Mouse (Mus musculus) brain, adult 2 months (tissue): Measurements from ENCODE around the gene Kidins220.

Experiments
- DNase-seq: peaks from one replicate; pipeline ENCODE4 v3.0.0; 2011; ENCODE audit warnings: low read depth, low spot score

Gene Kidins220

GRCm38 (mm10) chr12:25024862-25025545 lies 50.3 kb downstream of the Kidins220 start:
- no peak for DNase-seq

GRCm38 (mm10) chr12:25026308-25026707 lies 51.6 kb downstream of the Kidins220 start:
- no peak for DNase-seq

- peak; percentile 78 for DNase-seq
These were observed 52.7 kb downstream of the Kidins220 start for GRCm38 (mm10) chr12:25027416-25027815.

DNA sequence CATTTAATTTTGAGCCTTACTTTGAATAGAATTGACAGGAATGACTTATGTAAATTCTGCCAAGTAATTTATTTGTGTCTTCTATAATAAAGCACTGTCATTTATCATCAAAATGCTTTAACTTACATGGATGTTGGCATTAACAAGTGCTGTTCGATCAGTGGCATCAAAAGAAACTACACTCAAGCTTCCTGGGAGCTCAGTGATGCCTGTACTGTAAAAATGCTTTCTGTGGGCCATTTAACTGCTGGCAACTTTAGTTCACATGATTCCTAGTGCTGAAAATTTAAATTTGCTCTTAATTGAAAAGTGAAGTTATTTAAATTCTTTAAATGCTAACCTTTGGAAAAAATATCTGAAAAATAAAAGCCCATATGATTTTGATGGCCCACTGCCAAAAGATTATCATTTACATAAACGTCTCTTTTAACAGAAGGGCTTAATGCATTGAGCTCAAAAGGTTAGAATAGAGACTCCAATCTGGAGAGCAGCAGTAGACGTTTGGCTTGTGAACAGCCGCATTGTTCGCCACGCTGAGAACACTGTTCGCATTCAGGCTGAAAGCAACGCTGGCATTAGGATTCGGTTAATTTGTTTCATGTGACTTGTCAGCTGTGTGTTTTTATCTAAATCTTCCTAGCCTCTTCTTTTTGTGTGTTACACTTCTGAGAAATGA lies 59.1 kb downstream of the Kidins220 start:
- DNase-seq: peak; percentile 85

DNA sequence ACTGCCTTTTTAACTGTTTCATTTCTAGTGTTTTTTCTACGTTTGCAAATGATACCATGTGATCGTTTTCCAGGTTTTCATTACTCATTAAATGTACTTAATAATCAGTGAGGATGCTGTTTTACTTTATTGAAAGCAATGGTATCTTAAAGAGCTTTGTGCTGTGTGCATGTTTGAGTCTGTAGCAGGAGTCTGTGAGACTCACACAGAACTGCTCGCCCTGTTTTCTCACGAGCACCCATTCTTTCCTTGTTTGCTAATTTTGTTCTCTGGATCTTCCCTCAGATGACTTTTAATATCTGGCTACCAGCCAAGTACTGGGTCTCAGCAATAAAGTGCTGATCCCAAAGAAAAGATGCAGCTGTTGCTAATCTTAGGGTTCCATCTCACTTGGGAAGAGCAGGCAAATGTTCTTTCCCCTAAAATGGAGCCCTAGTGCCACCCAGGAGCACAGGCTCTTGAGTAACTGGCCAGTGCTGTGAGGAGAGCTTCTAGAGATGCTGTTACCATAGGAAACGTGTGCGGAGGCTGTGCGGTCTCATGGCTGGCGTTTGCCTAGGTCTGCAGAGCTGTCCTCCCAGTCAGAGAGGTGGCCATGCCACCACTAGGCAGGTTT lies 59.7 kb downstream of the Kidins220 start:
- peak; percentile 62 for DNase-seq

- no peak for DNase-seq
These were observed 61.3 kb downstream of the Kidins220 start for GRCm38 (mm10) chr12:25036024-25036423.

- DNase-seq: no peak
These were observed 62.5 kb downstream of the Kidins220 start for GRCm38 (mm10) chr12:25037222-25037621.

GRCm38 (mm10) chr12:25037681-25038472 lies 63.2 kb downstream of the Kidins220 start:
- no peak for DNase-seq

DNA sequence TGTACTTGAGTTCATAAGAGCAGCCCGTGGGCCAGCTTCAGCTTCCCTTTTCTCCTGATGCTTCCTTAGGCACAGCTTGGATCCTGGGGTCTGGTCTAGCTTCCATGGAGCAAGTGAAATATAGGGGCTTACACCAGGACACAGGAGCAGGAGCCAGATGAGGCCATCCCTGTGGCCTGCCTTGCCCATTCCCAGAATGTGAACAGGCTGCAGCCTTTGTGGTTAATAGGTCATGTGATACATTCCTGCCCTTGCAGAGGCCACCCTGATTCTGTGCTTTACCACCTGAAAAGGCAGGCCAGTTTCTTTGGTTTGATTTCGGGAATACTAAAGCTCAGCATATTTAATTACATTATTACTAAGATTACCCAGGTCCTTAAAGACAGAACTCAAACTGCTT lies 69.3 kb downstream of the Kidins220 start:
- no peak for DNase-seq

DNA sequence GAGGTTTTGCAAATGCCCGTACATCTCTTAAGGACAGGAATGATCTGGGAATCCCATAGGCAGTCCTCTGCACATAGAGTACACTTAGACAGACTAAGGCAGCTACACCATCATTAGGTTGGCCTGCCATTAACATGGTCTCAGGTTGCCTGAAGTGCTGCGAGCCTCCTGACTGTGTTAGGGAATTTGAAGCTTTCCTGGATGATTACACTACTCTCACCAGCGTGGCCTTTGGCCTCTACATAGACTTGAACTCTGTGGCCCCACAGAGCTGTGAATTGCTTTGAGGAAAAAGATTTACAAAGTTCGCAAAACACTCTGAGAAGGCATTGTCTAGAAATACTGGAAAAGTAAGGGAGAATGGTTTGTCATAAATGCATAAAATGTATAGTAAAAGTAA lies 69.9 kb downstream of the Kidins220 start:
- no peak for DNase-seq

- DNase-seq: no peak
These were observed 74.5 kb downstream of the Kidins220 start for GRCm38 (mm10) chr12:25049253-25049652.

GRCm38 (mm10) chr12:25054511-25054910 lies 79.8 kb downstream of the Kidins220 start:
- peak; percentile 50 for DNase-seq

DNA sequence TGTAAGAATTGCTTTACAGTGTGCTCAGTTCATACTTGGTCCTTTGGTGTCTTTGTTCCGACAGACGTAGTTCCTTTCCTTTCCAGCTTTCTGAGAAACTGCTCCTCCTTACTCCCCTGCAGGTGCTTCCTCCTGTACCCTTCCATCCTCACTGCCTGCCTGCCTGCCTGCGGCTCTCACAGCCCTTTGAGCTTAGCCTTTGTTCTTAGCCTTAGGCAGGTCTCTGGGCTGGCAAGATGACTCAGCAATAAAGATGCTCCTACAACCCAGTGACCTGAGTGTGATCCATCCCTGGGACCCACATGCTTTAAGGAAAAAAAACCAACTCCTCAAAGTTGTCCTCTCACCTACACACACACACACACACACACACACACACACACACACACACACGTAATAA lies 80.2 kb downstream of the Kidins220 start:
- DNase-seq: no peak

- peak; percentile 42 for DNase-seq
These were observed 84.9 kb downstream of the Kidins220 start for GRCm38 (mm10) chr12:25059487-25060200.

GRCm38 (mm10) chr12:25060901-25061300 lies 86.2 kb downstream of the Kidins220 start:
- DNase-seq: no peak

DNA sequence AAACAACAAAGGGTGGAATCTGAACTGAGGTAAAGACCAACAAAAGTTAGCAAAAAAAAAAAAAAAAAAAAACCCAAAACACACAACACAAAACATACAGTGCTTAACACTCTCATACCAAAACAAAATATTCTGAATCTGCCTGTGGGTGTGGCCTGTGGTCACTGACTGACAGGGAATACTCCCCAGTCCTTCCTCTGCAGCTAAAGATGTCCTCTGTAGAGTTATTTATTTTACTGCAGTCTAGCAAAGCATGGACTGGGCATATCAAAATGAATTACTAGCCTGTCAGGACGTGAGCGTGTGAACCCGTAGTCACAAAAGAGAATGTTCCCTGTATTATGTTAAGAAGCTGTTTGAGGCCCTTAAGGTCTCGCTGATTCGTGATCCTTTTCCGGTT lies 87.5 kb downstream of the Kidins220 start:
- no peak for DNase-seq

GRCm38 (mm10) chr12:25073374-25073773 lies 98.6 kb downstream of the Kidins220 start:
- DNase-seq: no peak

- DNase-seq: peak; percentile 80
These were observed 99.6 kb downstream of the Kidins220 start for GRCm38 (mm10) chr12:25074344-25074743.

DNA sequence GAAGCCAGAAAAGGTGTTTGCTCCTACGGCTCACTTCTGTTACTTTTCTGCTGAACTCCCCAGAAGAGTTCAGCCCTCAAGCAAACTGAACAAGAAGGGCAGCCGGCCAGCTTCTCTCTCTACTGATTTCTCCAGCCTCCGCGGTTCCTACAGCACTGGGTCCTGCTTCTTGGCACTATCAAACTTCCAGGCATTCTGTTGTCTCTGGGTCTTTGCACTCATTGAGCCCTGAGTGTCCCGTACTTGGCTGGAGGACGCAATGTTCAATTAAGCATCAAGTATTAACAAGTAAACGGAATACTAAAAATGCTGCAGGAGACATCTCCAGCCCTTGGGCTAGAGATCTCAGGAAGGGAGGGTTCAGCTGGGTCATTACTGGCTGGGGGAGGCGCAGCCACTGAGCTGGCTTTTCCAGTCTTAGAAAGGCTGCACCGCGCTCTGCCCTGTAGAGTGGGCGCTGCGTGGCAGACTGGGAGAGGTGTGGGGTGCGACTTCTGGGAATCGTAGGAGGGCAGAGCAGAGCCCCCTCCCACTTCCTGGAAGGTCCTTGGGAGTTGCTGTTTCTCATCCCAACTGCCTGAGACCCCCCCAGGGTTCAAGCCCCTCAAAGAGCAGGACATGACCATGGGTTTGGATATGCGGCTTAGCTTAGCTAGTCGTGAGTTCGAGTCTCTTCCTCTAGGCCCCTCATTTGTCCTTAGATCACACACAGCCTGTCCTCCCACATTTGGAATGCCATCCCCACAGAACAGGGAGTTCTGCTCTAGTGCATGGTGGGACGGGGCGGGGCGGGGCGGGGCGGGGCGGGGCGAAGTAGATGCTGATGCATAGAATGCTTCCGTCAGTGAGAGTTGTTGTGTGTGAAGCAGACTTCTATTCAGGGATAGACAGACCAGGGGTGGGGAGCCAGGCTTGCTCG lies 108.8 kb downstream of the Kidins220 start:
- DNase-seq: no peak

DNA sequence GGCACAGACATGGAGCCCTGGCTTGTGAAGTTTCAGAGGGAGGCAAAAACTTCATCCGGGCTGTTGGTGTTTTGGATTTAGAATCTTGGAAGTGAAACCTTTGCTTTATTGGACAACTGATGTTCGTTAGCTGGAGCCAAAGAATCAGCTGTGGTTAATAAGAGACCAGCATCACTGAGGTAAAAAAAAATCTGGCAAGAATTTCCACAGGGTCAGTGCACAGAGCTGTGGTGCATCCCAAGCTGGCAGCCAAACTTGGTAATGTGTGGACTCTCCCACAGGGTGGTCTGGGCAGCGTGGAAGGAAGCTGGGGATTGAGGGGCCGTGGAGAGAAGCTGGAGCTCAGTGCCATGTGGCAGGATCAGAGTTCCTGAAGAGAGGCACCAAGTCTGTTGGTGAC lies 112.2 kb downstream of the Kidins220 start:
- no peak for DNase-seq
